Mouse (Mus musculus) cortical plate, adult 2 months (tissue): Measurements from ENCODE around the gene Plcl1.

Source experiments
- CTCF ChIP-seq: fragments of 200-500 bp; IDR thresholded peaks from 2 replicates; pipeline ENCODE4 v1.5.1; 2011; ENCODE audit warnings: mild to moderate bottlenecking, control low read depth, low read length; ENCODE audit not compliant: insufficient read depth; ENCODE audit errors: extremely low read depth
- POLR2A ChIP-seq: fragments of 200-500 bp; IDR thresholded peaks from 2 replicates; pipeline ENCODE4 v1.6.1; 2011; ENCODE audit warnings: mild to moderate bottlenecking, low read length, control low read depth; ENCODE audit not compliant: insufficient read depth; ENCODE audit errors: extremely low read depth

- TF ChIP-seq CTCF: no peak
- no peak for TF ChIP-seq POLR2A
These were observed 319.7 kb downstream of the Plcl1 start for GRCm38 (mm10) chr1:55725428-55725827.
